Mouse (Mus musculus): ENCODE data around the gene Cilp. TPM values are rescaled to one million over a fixed set of nuclear protein-coding genes. Genes with fewer than 3 reads are reported as not detected.

Cilp gene
- polyA plus RNA-seq, 1 experiment from 2014 or later = 0.48 TPM

DNA sequence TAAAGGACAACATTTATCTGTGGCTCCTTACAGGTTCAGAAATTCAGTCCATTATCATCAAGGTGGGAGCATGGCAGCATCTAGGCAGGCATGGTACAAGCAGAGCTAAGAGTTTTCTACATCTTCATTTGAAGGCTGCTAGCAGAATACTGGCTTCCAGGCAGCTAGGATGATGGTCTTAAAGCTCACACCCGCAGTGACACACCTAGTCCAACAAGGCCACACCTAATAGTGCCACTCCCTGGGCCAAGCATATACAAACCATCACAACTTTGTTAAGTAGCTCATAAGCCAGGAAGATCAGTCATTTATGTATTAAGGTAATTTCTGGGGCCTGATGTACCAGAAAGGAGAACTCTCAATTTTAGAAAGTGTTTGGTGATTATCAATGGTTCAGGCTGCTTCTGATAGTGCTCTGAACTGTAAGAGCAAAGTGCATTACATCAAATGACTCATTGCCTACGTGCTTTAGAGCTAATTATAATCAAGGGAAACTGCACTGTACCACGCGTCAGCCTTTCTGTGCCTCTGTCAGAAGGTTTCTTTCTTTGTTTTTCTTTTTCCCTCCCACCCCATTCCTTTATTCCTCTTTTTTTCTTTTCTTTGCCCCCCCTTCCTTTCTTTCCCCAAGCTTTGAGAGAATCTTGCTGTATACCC, 37.5 kb downstream of the Cilp start:
- H3K27ac ChIP-seq (replicated peaks) = no peak overlapping the region
- H3K9ac ChIP-seq = no peak overlapping the region
- no peak overlapping the region for H3K4me3 ChIP-seq
- peaks cover 4% of the 10 kb centered on the region; the same call in 1 of the 2 replicates for H3K4me1 ChIP-seq (replicated peaks)
- no peak overlapping the region for H3K4me2 ChIP-seq
- WGBS = 98% methylated on average over 4 of the region's 4 CpGs
- H3K27me3 ChIP-seq = no peaks in the 10 kb centered on the region
- no peaks in the 10 kb centered on the region for H3K9me3 ChIP-seq
- ATAC-seq (ENCODE audit: low FRiP score, low read depth) = no peak
- peaks cover 52% of the 10 kb centered on the region for H3K36me3 ChIP-seq

DNA sequence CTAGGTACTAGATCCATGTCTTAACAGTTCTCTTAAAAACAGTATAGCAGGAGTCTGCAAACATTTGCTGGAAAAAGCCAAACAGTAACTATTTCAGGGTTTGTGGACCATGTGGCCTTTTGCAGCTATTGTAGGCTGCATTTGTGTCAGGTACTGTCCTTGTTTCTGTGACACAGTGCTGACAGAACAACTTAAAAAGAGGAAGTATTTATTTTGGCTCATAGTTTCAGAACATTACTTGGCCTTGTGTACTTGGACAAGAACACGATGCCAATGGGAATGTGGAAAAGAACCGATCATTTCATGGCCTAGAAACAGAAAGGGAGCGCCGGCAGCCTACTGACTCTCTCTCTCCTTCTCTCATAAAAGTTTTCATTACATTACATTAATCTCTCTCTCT, 38.6 kb downstream of the Cilp start:
- WGBS = 98% methylated on average over 4 of the region's 4 CpGs
- Histone ChIP-seq H3K4me3 (no peak overlapping the region), H3K4me1 (replicated peaks) (peaks cover 4% of the 10 kb centered on the region; the same call in 1 of the 2 replicates), H3K27me3 (no peaks in the 10 kb centered on the region), H3K36me3 (peaks cover 53% of the 10 kb centered on the region), H3K9ac (no peak overlapping the region), H3K9me3 (no peaks in the 10 kb centered on the region), H3K4me2 (no peak overlapping the region), H3K27ac (replicated peaks) (no peak overlapping the region)
- no peak for ATAC-seq (ENCODE audit: low FRiP score, low read depth)

- Histone ChIP-seq H3K4me3 (no peak overlapping the region), H3K9ac (no peak overlapping the region), H3K4me2 (no peak overlapping the region), H3K4me1 (replicated peaks) (no peaks in the 10 kb centered on the region), H3K36me3 (peaks cover 58% of the 10 kb centered on the region), H3K27ac (replicated peaks) (no peak overlapping the region), H3K27me3 (no peaks in the 10 kb centered on the region), H3K9me3 (no peaks in the 10 kb centered on the region)
- 88% methylated on average over 4 of the region's 4 CpGs for WGBS
- ATAC-seq (ENCODE audit: low FRiP score, low read depth) = no peak
These were observed 39.3 kb downstream of the Cilp start for GRCm38 (mm10) chr9:65304300-65304699.

GRCm38 (mm10) chr9:65306672-65307071, 41.7 kb downstream of the Cilp start:
- no peak overlapping the region for H3K9ac ChIP-seq
- WGBS = 97% methylated on average over 2 of the region's 2 CpGs
- H3K9me3 ChIP-seq = no peaks in the 10 kb centered on the region
- H3K27ac ChIP-seq (replicated peaks) = no peak overlapping the region
- no peaks in the 10 kb centered on the region for H3K27me3 ChIP-seq
- peaks cover 53% of the 10 kb centered on the region for H3K36me3 ChIP-seq
- H3K4me1 ChIP-seq (replicated peaks) = no peaks in the 10 kb centered on the region
- no peak for ATAC-seq (ENCODE audit: low FRiP score, low read depth)
- no peak overlapping the region for H3K4me2 ChIP-seq
- H3K4me3 ChIP-seq = no peak overlapping the region

DNA sequence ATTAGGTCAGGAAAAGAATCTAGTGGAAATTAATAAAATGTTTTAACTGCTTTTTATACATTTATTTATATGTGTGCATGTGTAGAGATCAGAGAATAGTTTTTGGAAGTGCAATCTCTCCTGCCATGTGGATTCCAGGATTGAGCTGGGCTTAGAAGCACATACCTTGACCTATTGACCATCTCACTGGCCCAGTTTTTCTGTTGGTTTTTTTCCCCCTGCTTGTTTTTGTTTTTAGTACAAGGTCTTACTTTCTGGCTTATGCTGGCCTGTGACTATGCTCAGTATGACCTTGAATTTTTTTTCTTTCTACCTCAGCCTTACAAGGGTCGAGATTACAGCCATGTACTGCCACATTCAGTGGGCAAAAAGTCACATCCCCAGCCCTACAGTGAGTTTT, 43.0 kb downstream of the Cilp start:
- H3K4me2 ChIP-seq = no peak overlapping the region
- no peaks in the 10 kb centered on the region for H3K4me1 ChIP-seq (replicated peaks)
- no peaks in the 10 kb centered on the region for H3K9me3 ChIP-seq
- WGBS = 97% methylated on average over 1 of the region's 1 CpGs
- no peak for ATAC-seq (ENCODE audit: low FRiP score, low read depth)
- no peaks in the 10 kb centered on the region for H3K27me3 ChIP-seq
- H3K4me3 ChIP-seq = no peak overlapping the region
- H3K27ac ChIP-seq (replicated peaks) = no peak overlapping the region
- no peak overlapping the region for H3K9ac ChIP-seq
- peaks cover 53% of the 10 kb centered on the region for H3K36me3 ChIP-seq

- Histone ChIP-seq H3K27ac (replicated peaks) (no peak overlapping the region), H3K4me2 (no peak overlapping the region), H3K9ac (no peak overlapping the region), H3K27me3 (no peaks in the 10 kb centered on the region), H3K4me1 (replicated peaks) (no peaks in the 10 kb centered on the region), H3K4me3 (no peak overlapping the region), H3K36me3 (peaks cover 61% of the 10 kb centered on the region), H3K9me3 (no peaks in the 10 kb centered on the region)
- WGBS = 99% methylated on average over 4 of the region's 4 CpGs
- no peak for ATAC-seq (ENCODE audit: low FRiP score, low read depth)
These were observed 47.8 kb downstream of the Cilp start for GRCm38 (mm10) chr9:65312669-65313357.

- H3K9ac ChIP-seq = no peak overlapping the region
- H3K4me1 ChIP-seq (replicated peaks) = no peaks in the 10 kb centered on the region
- no peak overlapping the region for H3K4me3 ChIP-seq
- WGBS = 98% methylated on average over 1 of the region's 1 CpGs
- no peak for ATAC-seq (ENCODE audit: low FRiP score, low read depth)
- H3K36me3 ChIP-seq = peaks cover 60% of the 10 kb centered on the region
- no peaks in the 10 kb centered on the region for H3K9me3 ChIP-seq
- H3K27me3 ChIP-seq = no peaks in the 10 kb centered on the region
- no peak overlapping the region for H3K27ac ChIP-seq (replicated peaks)
- no peak overlapping the region for H3K4me2 ChIP-seq
These were observed 48.9 kb downstream of the Cilp start for GRCm38 (mm10) chr9:65313846-65314245.

GRCm38 (mm10) chr9:65322255-65322900, 57.4 kb downstream of the Cilp start:
- H3K9me3 ChIP-seq = no peaks in the 10 kb centered on the region
- H3K27ac ChIP-seq (replicated peaks) = no peak overlapping the region
- no peak overlapping the region for H3K9ac ChIP-seq
- H3K4me3 ChIP-seq = no peak overlapping the region
- WGBS = 91% methylated on average over 11 of the region's 11 CpGs
- no peaks in the 10 kb centered on the region for H3K27me3 ChIP-seq
- H3K4me1 ChIP-seq (replicated peaks) = no peaks in the 10 kb centered on the region
- ATAC-seq (ENCODE audit: low FRiP score, low read depth) = no peak
- H3K4me2 ChIP-seq = no peak overlapping the region
- H3K36me3 ChIP-seq = peaks cover 81% of the 10 kb centered on the region

DNA sequence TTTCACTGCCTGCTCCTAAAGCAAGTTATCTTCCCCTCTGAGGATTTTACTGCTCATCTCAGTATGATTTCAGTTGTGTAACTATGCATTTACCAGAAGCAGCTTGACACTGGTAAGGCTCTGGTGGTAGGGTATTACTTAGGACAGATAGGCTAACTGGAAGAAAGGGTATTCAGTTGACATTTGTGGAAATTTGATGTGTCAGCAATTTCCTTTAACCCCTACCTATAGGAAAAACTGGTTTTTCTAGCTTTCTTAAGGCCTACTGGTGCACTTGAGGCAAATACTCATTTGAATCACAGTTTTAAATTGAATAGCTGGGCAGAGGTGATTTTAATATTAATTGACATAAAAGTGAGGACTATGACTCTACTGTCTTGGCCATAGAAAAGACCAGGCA, 61.0 kb downstream of the Cilp start:
- Histone ChIP-seq H3K27ac (replicated peaks) (no peak overlapping the region), H3K27me3 (no peaks in the 10 kb centered on the region), H3K4me2 (no peak overlapping the region), H3K9me3 (no peaks in the 10 kb centered on the region), H3K9ac (no peak overlapping the region), H3K36me3 (peaks cover 83% of the 10 kb centered on the region), H3K4me1 (replicated peaks) (no peaks in the 10 kb centered on the region), H3K4me3 (no peak overlapping the region)
- ATAC-seq (ENCODE audit: low FRiP score, low read depth) = no peak

DNA sequence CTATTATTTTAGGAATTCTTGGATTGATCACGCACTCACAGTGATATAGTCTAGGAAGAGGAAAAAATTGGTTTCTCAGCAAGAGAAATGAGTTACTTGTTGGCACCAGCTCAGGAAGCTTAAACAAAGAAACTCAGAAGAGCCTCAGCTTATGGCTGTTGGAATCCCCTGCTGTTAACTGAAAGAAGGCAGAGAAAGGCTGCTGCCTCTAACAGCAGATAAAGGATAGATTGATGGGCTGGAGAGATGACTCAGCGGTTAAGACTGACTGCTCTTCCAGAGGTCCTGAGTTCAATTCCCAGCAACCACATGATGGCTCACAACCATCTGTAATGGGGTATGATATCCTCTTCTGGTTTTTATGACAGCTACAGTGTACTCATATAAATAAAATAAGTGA, 62.4 kb downstream of the Cilp start:
- H3K4me1 ChIP-seq (replicated peaks) = no peaks in the 10 kb centered on the region
- H3K9me3 ChIP-seq = no peaks in the 10 kb centered on the region
- H3K9ac ChIP-seq = no peak overlapping the region
- no peak overlapping the region for H3K4me2 ChIP-seq
- H3K27me3 ChIP-seq = no peaks in the 10 kb centered on the region
- WGBS = 87% methylated on average over 2 of the region's 2 CpGs
- H3K27ac ChIP-seq (replicated peaks) = no peak overlapping the region
- no peak for ATAC-seq (ENCODE audit: low FRiP score, low read depth)
- H3K4me3 ChIP-seq = no peak overlapping the region
- peaks cover 76% of the 10 kb centered on the region for H3K36me3 ChIP-seq
